Mouse (Mus musculus): ENCODE measurements around the gene Sptlc2.

- no peak for TF ChIP-seq USF1 (IDR thresholded peaks at IDR 0.05; ENCODE audit: low read depth, low read length)
- TF ChIP-seq CTCF (conservative IDR thresholded peaks at IDR 0.05 in 1 of 2, IDR thresholded peaks at IDR 0.05 in 1 of 2; ENCODE audit: low read depth in 2 of 2, low read length in 2 of 2), result no peak
- no peak for TF ChIP-seq POLR2A (IDR thresholded peaks at IDR 0.05; ENCODE audit: low read depth, low read length)
- TF ChIP-seq GABPA (IDR thresholded peaks at IDR 0.05; ENCODE audit: insufficient replicate concordance, low read depth, low read length), result no peak
- TF ChIP-seq TBP (conservative IDR thresholded peaks at IDR 0.05; ENCODE audit: low read depth, low read length), result no peak
- no peak for TF ChIP-seq BHLHE40 (IDR thresholded peaks at IDR 0.05; ENCODE audit: low read depth, low read length)
- no peak for TF ChIP-seq CHD1 (IDR thresholded peaks at IDR 0.05; ENCODE audit: low read depth, low read length)
Measured at GRCm38 (mm10) chr12:87368092-87368491, 20.1 kb downstream of the Sptlc2 start.

Data from CH12.LX (cell line).